Mouse (Mus musculus) heart, adult 10 weeks (tissue): Measurements from ENCODE around the gene Vmn2r1. TPM values are rescaled to one million over a fixed set of nuclear protein-coding genes. Genes with fewer than 3 reads are reported as not detected.

Experiments
- polyA plus RNA-seq: library from polyadenylated mRNA; stranded (reverse); fragments of 350-450 nt; fragmentation: Illumina TruSeq; extraction: RNeasy Lipid Tissue Mini Kit (QIAGEN cat#74804); gene quantifications from one replicate; pipeline ENCODE4 v1.2.3, GENCODE M21; 2014; ENCODE audit warnings: low read depth, low replicate concordance

The Vmn2r1 gene
- polyA plus RNA-seq = not detected

DNA sequence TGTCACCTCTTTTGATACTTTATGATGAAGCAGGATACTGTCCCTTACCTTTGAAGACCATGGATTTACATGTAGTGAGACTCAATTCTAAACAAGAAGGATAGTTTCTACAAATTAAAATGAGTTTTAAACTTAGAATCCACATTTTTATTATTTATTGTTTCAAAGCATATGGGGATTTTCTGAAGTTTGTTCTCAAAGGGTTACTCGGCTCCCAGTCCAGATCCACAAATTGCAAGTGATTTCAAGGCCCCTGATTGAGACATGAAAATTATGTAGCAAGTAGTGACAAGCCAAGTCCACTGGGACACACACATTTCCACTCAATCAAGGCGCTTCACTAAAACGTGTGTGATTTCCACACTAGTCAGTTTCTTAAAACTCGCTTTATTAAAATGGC, at the start of gene Vmn2r1:
Vmn2r1 (plus strand) TSS at position 301 of the 400 bp plus-strand sequence.

DNA sequence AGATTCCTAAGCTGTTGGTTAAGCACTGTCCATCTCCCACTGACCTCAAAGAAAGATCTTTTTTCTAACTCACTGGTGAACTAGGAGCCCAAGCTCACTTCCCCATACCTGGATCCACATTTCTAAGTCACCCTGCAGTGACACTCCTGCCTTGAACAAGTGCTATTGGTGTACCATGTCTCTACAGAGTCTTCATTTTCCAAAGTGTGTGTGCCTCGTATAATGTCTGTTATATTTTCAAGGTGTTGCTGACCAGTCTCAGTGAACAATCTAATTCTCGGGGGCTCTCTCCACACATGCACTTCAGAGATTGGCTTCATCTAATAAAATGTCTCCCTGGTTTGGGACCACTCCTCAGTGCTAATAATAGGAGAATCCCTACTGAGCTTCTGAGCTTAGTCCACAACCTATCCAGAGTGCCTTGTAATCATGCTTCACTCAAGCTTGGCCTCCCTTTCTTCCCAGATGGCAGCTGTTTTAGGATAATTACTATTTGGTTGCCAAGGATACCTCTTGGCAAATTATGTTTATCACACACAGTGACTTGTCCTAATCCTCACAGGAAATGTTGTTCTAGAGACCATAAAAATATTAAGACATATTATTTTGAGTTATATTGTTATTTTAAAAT, 60.6 kb downstream of the Vmn2r1 start, which contains the start of gene Vmn2r2:
Vmn2r2 (minus strand) TSS at position 51 of the 631 bp plus-strand sequence.

Other genes with a start within 250 kb of the Vmn2r1 start
- 0.08 TPM for gene Plch1, start 182.1 kb upstream of the Vmn2r1 start, polyA plus RNA-seq
- 9.0 TPM for gene E130311K13Rik, start 152.1 kb upstream of the Vmn2r1 start, polyA plus RNA-seq
- 11.2 TPM for gene Slc33a1, start 116.8 kb upstream of the Vmn2r1 start, polyA plus RNA-seq
- gene Gmps, start 105.4 kb upstream of the Vmn2r1 start, polyA plus RNA-seq = 14.6 TPM
- not detected for gene Vmn2r2, start 60.4 kb downstream of the Vmn2r1 start, polyA plus RNA-seq
- not detected for gene Vmn2r3, start 208.2 kb downstream of the Vmn2r1 start, polyA plus RNA-seq